Mouse (Mus musculus) heart, embryonic 12.5 days (tissue): ENCODE data around the gene C9. TPM values are rescaled to one million over a fixed set of nuclear protein-coding genes. Genes with fewer than 3 reads are reported as not detected.

Experiments used
- ATAC-seq: fragments of 200-750 bp; cut with Nextera tagmentation; 2 replicates; pipeline ENCODE4 v1.8.0; 2017; ENCODE audit warnings: moderate TSS enrichment, moderate library complexity; ENCODE audit not compliant: insufficient number of reproducible peaks, low FRiP score
- H3K27ac ChIP-seq: fragments of 300-500 bp; sonication (generic); 2 replicates; pipeline ENCODE4 v1.5.1; 2016; ENCODE audit warnings: mild to moderate bottlenecking, moderate library complexity; ENCODE audit not compliant: poor library complexity, severe bottlenecking
- H3K27me3 ChIP-seq: fragments of 300-500 bp; sonication (generic); replicated peaks from 2 replicates; pipeline ENCODE4 v1.6.1; 2016; ENCODE audit warnings: mild to moderate bottlenecking, moderate library complexity
- H3K36me3 ChIP-seq: fragments of 300-500 bp; sonication (generic); 2 replicates; pipeline ENCODE4 v1.6.1; 2016; ENCODE audit warnings: mild to moderate bottlenecking, moderate library complexity
- H3K4me1 ChIP-seq: fragments of 300-500 bp; sonication (generic); replicated peaks from 2 replicates; pipeline ENCODE4 v1.6.1; 2016; ENCODE audit warnings: mild to moderate bottlenecking
- H3K4me2 ChIP-seq: fragments of 300-500 bp; sonication (generic); 2 replicates; pipeline ENCODE4 v1.6.1; 2016; ENCODE audit warnings: mild to moderate bottlenecking, moderate library complexity
- H3K4me3 ChIP-seq: fragments of 300-500 bp; sonication (generic); 2 replicates; pipeline ENCODE4 v1.5.1; 2016; ENCODE audit warnings: mild to moderate bottlenecking
- H3K9ac ChIP-seq: fragments of 300-500 bp; sonication (generic); 2 replicates; pipeline ENCODE4 v1.6.1; 2016; ENCODE audit warnings: mild to moderate bottlenecking, moderate library complexity
- H3K9me3 ChIP-seq: fragments of 300-500 bp; sonication (generic); replicated peaks from 2 replicates; pipeline ENCODE4 v1.6.1; 2016; ENCODE audit warnings: mild to moderate bottlenecking, moderate library complexity
- WGBS: fragments of 180-500 bp; shearing (Covaris S2); methylation state at CpG from one replicate; pipeline ENCODE4 v1.1.7; 2016; 5-methylcytosine and 5-hydroxymethylcytosine counted together
- polyA plus RNA-seq: library from polyadenylated mRNA; unstranded; fragments of >200 nt; fragmentation: Nextera tagmentation; extraction: Ambion mirVana; gene quantifications from 2 replicates; pipeline ENCODE4 v1.2.1, GENCODE M21; 2016

Gene C9
- polyA plus RNA-seq: not detected in 2 replicates

- ATAC-seq: no peak
- Histone ChIP-seq H3K4me1 (peaks cover 14% of the 10 kb centered on the region; the same call in 1 of the 2 replicates), H3K36me3 (no peaks in the 10 kb centered on the region), H3K4me3 (no peak within 1 kb of the TSS), H3K27ac (no peak within 1 kb of the TSS), H3K4me2 (no peak within 1 kb of the TSS), H3K9ac (no peak within 1 kb of the TSS), H3K27me3 (no peaks in the 10 kb centered on the region), H3K9me3 (no peaks in the 10 kb centered on the region)
- WGBS: 65% methylated on average over 2 of the region's 2 CpGs
These were observed at the start of gene C9 for GRCm38 (mm10) chr15:6445135-6445534. C9 (plus strand) TSS chr15:6445327.

- H3K4me2 ChIP-seq: no peak overlapping the region
- H3K36me3 ChIP-seq: peaks cover 7% of the 10 kb centered on the region
- H3K27me3 ChIP-seq: no peaks in the 10 kb centered on the region
- no peak overlapping the region for H3K4me3 ChIP-seq
- no peaks in the 10 kb centered on the region for H3K4me1 ChIP-seq
- 88% methylated on average over 4 of the region's 4 CpGs for WGBS
- H3K9me3 ChIP-seq: no peaks in the 10 kb centered on the region
- no peak for ATAC-seq
- no peak overlapping the region for H3K9ac ChIP-seq
- no peak overlapping the region for H3K27ac ChIP-seq
These were observed 46.9 kb upstream of the C9 start for GRCm38 (mm10) chr15:6398211-6398610.

- no peak for ATAC-seq
- Histone ChIP-seq H3K4me2 (no peak overlapping the region), H3K4me1 (no peaks in the 10 kb centered on the region), H3K36me3 (peaks cover 6% of the 10 kb centered on the region), H3K27ac (no peak overlapping the region), H3K27me3 (no peaks in the 10 kb centered on the region), H3K4me3 (no peak overlapping the region), H3K9ac (no peak overlapping the region), H3K9me3 (no peaks in the 10 kb centered on the region)
- 90% methylated on average over 6 of the region's 6 CpGs for WGBS
These were observed 46.2 kb upstream of the C9 start for GRCm38 (mm10) chr15:6398881-6399280.

- no peaks in the 10 kb centered on the region for H3K27me3 ChIP-seq
- no peak overlapping the region for H3K4me2 ChIP-seq
- no peak overlapping the region for H3K4me3 ChIP-seq
- 57% methylated on average over 8 of the region's 8 CpGs for WGBS
- ATAC-seq: no peak
- H3K4me1 ChIP-seq: no peaks in the 10 kb centered on the region
- no peak overlapping the region for H3K27ac ChIP-seq
- H3K36me3 ChIP-seq: peaks cover 6% of the 10 kb centered on the region
- H3K9me3 ChIP-seq: no peaks in the 10 kb centered on the region
- no peak overlapping the region for H3K9ac ChIP-seq
These were observed 45.0 kb upstream of the C9 start for GRCm38 (mm10) chr15:6400115-6400514.

GRCm38 (mm10) chr15:6402433-6402832 lies 42.7 kb upstream of the C9 start:
- H3K4me1 ChIP-seq: 0 out of 2 replicates have a peak, but pooled peaks cover 4% of the 10 kb centered on the region
- no peak overlapping the region for H3K9ac ChIP-seq
- no peaks in the 10 kb centered on the region for H3K9me3 ChIP-seq
- H3K36me3 ChIP-seq: peaks cover 7% of the 10 kb centered on the region
- no peak overlapping the region for H3K27ac ChIP-seq
- H3K4me3 ChIP-seq: no peak overlapping the region
- no peak overlapping the region for H3K4me2 ChIP-seq
- WGBS: 82% methylated on average over 2 of the region's 2 CpGs
- H3K27me3 ChIP-seq: no peaks in the 10 kb centered on the region
- no peak for ATAC-seq

GRCm38 (mm10) chr15:6404172-6404571 lies 41.0 kb upstream of the C9 start:
- Histone ChIP-seq H3K9ac (no peak overlapping the region), H3K27ac (no peak overlapping the region), H3K36me3 (peaks cover 7% of the 10 kb centered on the region), H3K27me3 (no peaks in the 10 kb centered on the region), H3K4me3 (no peak overlapping the region), H3K4me2 (no peak overlapping the region), H3K4me1 (0 out of 2 replicates have a peak, but pooled peaks cover 4% of the 10 kb centered on the region), H3K9me3 (no peaks in the 10 kb centered on the region)
- no peak for ATAC-seq
- 83% methylated on average over 5 of the region's 5 CpGs for whole genome bisulfite sequencing

- Histone ChIP-seq H3K9ac (no peak overlapping the region), H3K9me3 (no peaks in the 10 kb centered on the region), H3K36me3 (peaks cover 7% of the 10 kb centered on the region), H3K4me2 (no peak overlapping the region), H3K4me1 (peaks cover 4% of the 10 kb centered on the region; the same call in 1 of the 2 replicates), H3K27ac (no peak overlapping the region), H3K4me3 (no peak overlapping the region), H3K27me3 (no peaks in the 10 kb centered on the region)
- no peak for ATAC-seq
- WGBS: 82% methylated on average over 6 of the region's 6 CpGs
These were observed 38.4 kb upstream of the C9 start for GRCm38 (mm10) chr15:6406771-6407170.

GRCm38 (mm10) chr15:6409031-6409430 lies 36.1 kb upstream of the C9 start:
- 86% methylated on average over 8 of the region's 8 CpGs for WGBS
- Histone ChIP-seq H3K9ac (no peak overlapping the region), H3K4me2 (no peak overlapping the region), H3K9me3 (no peaks in the 10 kb centered on the region), H3K36me3 (peaks cover 7% of the 10 kb centered on the region), H3K4me3 (no peak overlapping the region), H3K27me3 (no peaks in the 10 kb centered on the region), H3K4me1 (peaks cover 10% of the 10 kb centered on the region), H3K27ac (no peak overlapping the region)
- no peak for ATAC-seq

GRCm38 (mm10) chr15:6410161-6410560 lies 35.0 kb upstream of the C9 start:
- 81% methylated on average over 3 of the region's 3 CpGs for WGBS
- H3K9ac ChIP-seq: no peak overlapping the region
- H3K4me3 ChIP-seq: no peak overlapping the region
- no peak for ATAC-seq
- peaks cover 10% of the 10 kb centered on the region for H3K4me1 ChIP-seq
- no peak overlapping the region for H3K4me2 ChIP-seq
- H3K27me3 ChIP-seq: no peaks in the 10 kb centered on the region
- H3K36me3 ChIP-seq: peaks cover 9% of the 10 kb centered on the region
- H3K27ac ChIP-seq: no peak overlapping the region
- no peaks in the 10 kb centered on the region for H3K9me3 ChIP-seq

GRCm38 (mm10) chr15:6411334-6411733 lies 33.8 kb upstream of the C9 start:
- no peak overlapping the region for H3K4me2 ChIP-seq
- WGBS: 69% methylated on average over 6 of the region's 6 CpGs
- H3K4me3 ChIP-seq: no peak overlapping the region
- H3K27ac ChIP-seq: no peak overlapping the region
- no peak for ATAC-seq
- H3K36me3 ChIP-seq: peaks cover 8% of the 10 kb centered on the region
- H3K9me3 ChIP-seq: no peaks in the 10 kb centered on the region
- peaks cover 9% of the 10 kb centered on the region for H3K4me1 ChIP-seq
- no peak overlapping the region for H3K9ac ChIP-seq
- no peaks in the 10 kb centered on the region for H3K27me3 ChIP-seq

GRCm38 (mm10) chr15:6415317-6415716 lies 29.8 kb upstream of the C9 start:
- Histone ChIP-seq H3K27me3 (no peaks in the 10 kb centered on the region), H3K36me3 (peaks cover 27% of the 10 kb centered on the region), H3K9ac (no peak overlapping the region), H3K4me3 (no peak overlapping the region), H3K4me1 (peaks cover 5% of the 10 kb centered on the region), H3K27ac (no peak overlapping the region), H3K9me3 (no peaks in the 10 kb centered on the region), H3K4me2 (no peak overlapping the region)
- WGBS: 87% methylated on average over 5 of the region's 5 CpGs
- no peak for ATAC-seq

- no peak for ATAC-seq
- Histone ChIP-seq H3K9ac (no peak overlapping the region), H3K4me3 (no peak overlapping the region), H3K4me1 (no peaks in the 10 kb centered on the region), H3K27me3 (no peaks in the 10 kb centered on the region), H3K27ac (no peak overlapping the region), H3K9me3 (no peaks in the 10 kb centered on the region), H3K4me2 (no peak overlapping the region), H3K36me3 (peaks cover 59% of the 10 kb centered on the region)
- WGBS: 81% methylated on average over 7 of the region's 7 CpGs
These were observed 13.3 kb upstream of the C9 start for GRCm38 (mm10) chr15:6431777-6432176.
